Mouse (Mus musculus) heart, postnatal 25 days (tissue): ENCODE measurements around the gene Ggcx. TPM values are rescaled to one million over a fixed set of nuclear protein-coding genes. Genes with fewer than 3 reads are reported as not detected.

ENCODE experiments used
- total RNA-seq, 2 experiments: library from RNA; stranded (reverse); gene quantifications; 2 replicates each; pipeline ENCODE4 v1.2.3; 2021

Gene Ggcx
- total RNA-seq, 2 experiments from 2014 or later, result 33.3 to 35.0 TPM

Other genes with a start within 250 kb of the Ggcx start
- 10 to 100 TPM in 1 of 2 experiments, 1 to 10 TPM in 1; 6.1 to 12.4 TPM for gene Atoh8, start 178.7 kb upstream of the Ggcx start, total RNA-seq
- gene Sftpb, start 109.7 kb upstream of the Ggcx start, total RNA-seq, result under 1 TPM in 1 of 2 experiments, not detected in 1; 0.45 TPM
- 10 to 100 TPM; 15.7 to 16.6 TPM for gene Usp39, start 69.1 kb upstream of the Ggcx start, total RNA-seq
- gene 0610030E20Rik, start 67.0 kb upstream of the Ggcx start, total RNA-seq, result 10 to 100 TPM in 1 of 2 experiments, 1 to 10 TPM in 1; 9.4 to 10.1 TPM
- 10 to 100 TPM; 18.0 to 21.1 TPM for gene Tmem150a, start 58.9 kb upstream of the Ggcx start, total RNA-seq
- gene Rnf181, start 47.4 kb upstream of the Ggcx start, total RNA-seq, result 10 to 100 TPM; 33.9 to 41.2 TPM
- 10 to 100 TPM; 56.3 to 59.6 TPM for gene Vamp5, start 33.8 kb upstream of the Ggcx start, total RNA-seq
- gene Vamp8, start 23.6 kb upstream of the Ggcx start, total RNA-seq, result 10 to 100 TPM; 72.2 to 74.1 TPM
- gene Mat2a, start 25.2 kb downstream of the Ggcx start, total RNA-seq, result 100 to 1,000 TPM; 106 to 141 TPM
- not detected for gene Sh2d6, start 107.4 kb downstream of the Ggcx start, total RNA-seq
- 1 to 10 TPM; 6.5 to 8.7 TPM for gene Capg, start 130.1 kb downstream of the Ggcx start, total RNA-seq
- 10 to 100 TPM; 11.3 to 19.8 TPM for gene Elmod3, start 184.1 kb downstream of the Ggcx start, total RNA-seq
- gene Retsat, start 184.2 kb downstream of the Ggcx start, total RNA-seq, result 100 to 1,000 TPM; 155 to 157 TPM
- gene Tgoln1, start 202.7 kb downstream of the Ggcx start, total RNA-seq, result 10 to 100 TPM; 46.3 to 50.5 TPM